Mouse (Mus musculus): ENCODE results near the gene Gm29427. TPM values are rescaled to one million over a fixed set of nuclear protein-coding genes. Genes with fewer than 3 reads are reported as not detected.

Gm29427 gene
- polyA plus RNA-seq (2015; fragmentation: Nextera tagmentation; extraction: Ambion mirVana), result not detected in 2 replicates

DNA sequence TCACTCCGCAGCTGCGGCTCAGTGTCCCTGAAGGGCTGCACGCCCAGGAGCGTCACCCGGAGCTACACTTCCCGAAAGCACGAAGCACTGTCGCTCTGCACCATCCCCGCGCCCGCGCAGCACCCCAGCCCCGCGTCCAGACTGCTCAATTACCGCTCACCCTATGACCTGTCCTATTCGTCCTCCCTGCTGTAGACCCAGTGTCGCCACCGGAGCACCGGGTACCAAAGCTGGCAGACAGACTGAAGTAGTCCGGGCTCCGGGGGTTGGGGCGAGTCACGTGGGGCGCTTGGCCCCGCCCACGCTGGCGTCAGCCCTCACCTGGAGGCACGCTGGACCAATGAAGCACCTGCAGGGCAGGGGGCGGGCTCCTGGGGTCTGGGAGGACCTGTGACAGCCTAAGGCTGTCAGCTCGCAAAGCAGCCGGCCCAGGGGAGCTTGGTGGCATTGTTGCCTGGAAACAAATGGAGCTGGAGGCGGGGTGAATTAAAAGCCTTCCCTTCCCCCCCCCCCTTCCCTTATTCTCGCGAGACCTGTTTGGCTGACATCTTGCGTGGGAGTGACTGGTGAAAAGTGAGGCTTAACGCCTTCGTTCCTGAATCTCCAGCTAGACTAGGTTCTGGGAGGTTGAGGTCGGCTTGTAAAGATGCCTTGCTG, at the start of gene Gm29427:
Gm29427 (minus strand) TSS at position 239 of the 657 bp plus-strand sequence.
- peak within 1 kb of the TSS; percentile 87 for H3K4me3 ChIP-seq (replicated peaks)
- peak within 1 kb of the TSS; percentile 94 for H3K9ac ChIP-seq
- H3K4me2 ChIP-seq, result peak within 1 kb of the TSS; percentile 94
- H3K27ac ChIP-seq, result peak within 1 kb of the TSS; percentile 89
- WGBS, result under 1% methylated on average over 38 of the region's 38 CpGs
- H3K36me3 ChIP-seq, result peaks cover 7% of the 10 kb centered on the region
- H3K27me3 ChIP-seq, result no peaks in the 10 kb centered on the region
- ATAC-seq (replicated peaks; ENCODE audit: low FRiP score), result peak; percentile 97
- peaks cover 7% of the 10 kb centered on the region for H3K4me1 ChIP-seq
- no peaks in the 10 kb centered on the region for H3K9me3 ChIP-seq (replicated peaks)

- Histone ChIP-seq H3K9ac (no peak overlapping the region), H3K4me3 (replicated peaks) (no peak overlapping the region), H3K27ac (no peak overlapping the region), H3K27me3 (no peaks in the 10 kb centered on the region), H3K9me3 (replicated peaks) (no peaks in the 10 kb centered on the region), H3K4me1 (no peaks in the 10 kb centered on the region), H3K4me2 (no peak overlapping the region), H3K36me3 (no peaks in the 10 kb centered on the region)
- no peak for ATAC-seq (replicated peaks; ENCODE audit: low FRiP score)
- 77% methylated on average over 12 of the region's 12 CpGs for WGBS
Measured at GRCm38 (mm10) chr1:130764027-130764461, 48.4 kb upstream of the Gm29427 start.

GRCm38 (mm10) chr1:130762045-130762760, 46.6 kb upstream of the Gm29427 start:
- Histone ChIP-seq H3K4me3 (replicated peaks) (no peak overlapping the region), H3K36me3 (no peaks in the 10 kb centered on the region), H3K27ac (no peak overlapping the region), H3K9ac (no peak overlapping the region), H3K4me1 (no peaks in the 10 kb centered on the region), H3K4me2 (no peak overlapping the region), H3K27me3 (no peaks in the 10 kb centered on the region), H3K9me3 (replicated peaks) (no peaks in the 10 kb centered on the region)
- no peak for ATAC-seq (replicated peaks; ENCODE audit: low FRiP score)
- 82% methylated on average over 3 of the region's 3 CpGs for WGBS

DNA sequence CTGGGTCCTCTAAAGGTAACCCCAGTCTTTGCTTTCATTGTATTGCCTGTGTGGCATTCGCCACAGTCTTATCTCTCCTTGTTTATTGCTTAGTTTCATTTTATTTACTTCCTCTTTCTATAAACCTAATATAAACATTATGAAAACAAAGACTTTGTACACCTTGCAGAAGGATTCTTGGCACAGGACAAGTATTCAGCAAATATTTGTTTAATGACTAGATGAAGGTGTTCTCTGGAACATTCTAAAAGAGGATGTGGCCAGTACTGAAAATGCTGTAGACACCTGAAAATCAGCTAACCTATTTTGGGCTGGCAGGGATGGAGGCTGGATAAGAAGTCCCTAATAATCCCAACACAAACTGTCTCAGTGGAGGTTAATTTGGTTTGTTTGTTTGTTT, 46.0 kb upstream of the Gm29427 start:
- ATAC-seq (replicated peaks; ENCODE audit: low FRiP score), result no peak
- no peaks in the 10 kb centered on the region for H3K9me3 ChIP-seq (replicated peaks)
- 86% methylated on average over 1 of the region's 1 CpGs for WGBS
- no peak overlapping the region for H3K27ac ChIP-seq
- H3K9ac ChIP-seq, result no peak overlapping the region
- no peaks in the 10 kb centered on the region for H3K27me3 ChIP-seq
- no peaks in the 10 kb centered on the region for H3K36me3 ChIP-seq
- H3K4me1 ChIP-seq, result no peaks in the 10 kb centered on the region
- H3K4me2 ChIP-seq, result no peak overlapping the region
- no peak overlapping the region for H3K4me3 ChIP-seq (replicated peaks)

GRCm38 (mm10) chr1:130759689-130760088, 44.1 kb upstream of the Gm29427 start:
- no peaks in the 10 kb centered on the region for H3K9me3 ChIP-seq (replicated peaks)
- no peak overlapping the region for H3K4me2 ChIP-seq
- 88% methylated on average over 9 of the region's 9 CpGs for WGBS
- no peaks in the 10 kb centered on the region for H3K27me3 ChIP-seq
- no peak overlapping the region for H3K27ac ChIP-seq
- no peaks in the 10 kb centered on the region for H3K4me1 ChIP-seq
- no peak overlapping the region for H3K4me3 ChIP-seq (replicated peaks)
- ATAC-seq (replicated peaks; ENCODE audit: low FRiP score), result no peak
- no peak overlapping the region for H3K9ac ChIP-seq
- H3K36me3 ChIP-seq, result no peaks in the 10 kb centered on the region

DNA sequence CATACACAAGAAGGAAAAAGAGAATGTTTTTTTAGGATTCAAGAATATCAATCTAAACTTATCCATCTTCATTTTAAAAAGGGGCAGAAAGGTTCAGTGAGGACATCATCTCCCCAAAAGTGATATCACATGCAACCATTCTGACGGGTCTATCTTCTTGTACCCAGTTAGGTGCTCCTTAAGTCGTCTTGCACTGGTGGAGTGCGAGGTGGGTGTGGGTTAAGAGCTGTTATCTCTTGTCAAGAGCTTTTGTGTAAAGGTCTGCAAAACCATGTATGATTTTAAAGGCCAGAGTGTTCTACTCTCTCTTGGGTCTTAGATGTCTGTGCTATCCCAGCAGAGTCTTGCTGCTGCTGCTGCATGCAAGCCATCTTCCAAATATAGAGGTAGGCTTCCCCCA, 31.2 kb upstream of the Gm29427 start:
- Histone ChIP-seq H3K27ac (no peak overlapping the region), H3K9ac (no peak overlapping the region), H3K4me3 (replicated peaks) (no peak overlapping the region), H3K9me3 (replicated peaks) (no peaks in the 10 kb centered on the region), H3K4me2 (no peak overlapping the region), H3K4me1 (no peaks in the 10 kb centered on the region), H3K27me3 (no peaks in the 10 kb centered on the region), H3K36me3 (no peaks in the 10 kb centered on the region)
- no peak for ATAC-seq (replicated peaks; ENCODE audit: low FRiP score)
- 84% methylated on average over 3 of the region's 3 CpGs for WGBS

DNA sequence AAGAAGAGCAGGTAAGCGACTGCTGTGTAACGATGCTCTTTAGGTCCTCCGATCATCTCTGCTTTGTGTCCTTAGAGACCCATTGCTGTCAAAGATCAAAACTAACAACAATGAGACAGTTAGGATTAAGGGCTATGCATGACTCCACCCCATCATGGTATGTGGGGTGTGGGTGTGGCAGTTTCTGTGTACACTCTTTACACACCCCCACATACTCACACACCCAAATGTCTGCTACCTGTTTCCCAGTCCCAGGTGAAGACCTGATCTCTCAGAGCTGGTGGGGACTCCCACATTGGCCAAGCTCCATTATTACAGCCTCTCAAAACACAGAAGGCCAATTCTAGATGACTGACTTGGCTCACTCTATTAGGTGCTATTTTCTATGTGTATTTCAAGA, 30.0 kb upstream of the Gm29427 start:
- no peak overlapping the region for H3K27ac ChIP-seq
- H3K4me1 ChIP-seq, result 0 out of 2 replicates have a peak, but pooled peaks cover 7% of the 10 kb centered on the region
- no peak overlapping the region for H3K4me3 ChIP-seq (replicated peaks)

GRCm38 (mm10) chr1:130744961-130745360, 29.4 kb upstream of the Gm29427 start:
- H3K36me3 ChIP-seq, result no peaks in the 10 kb centered on the region
- H3K4me1 ChIP-seq, result peaks cover 12% of the 10 kb centered on the region; the same call in 1 of the 2 replicates
- no peak for ATAC-seq (replicated peaks; ENCODE audit: low FRiP score)
- H3K4me2 ChIP-seq, result no peak overlapping the region
- H3K9ac ChIP-seq, result no peak overlapping the region
- H3K9me3 ChIP-seq (replicated peaks), result no peaks in the 10 kb centered on the region
- H3K27me3 ChIP-seq, result no peaks in the 10 kb centered on the region
- no peak overlapping the region for H3K4me3 ChIP-seq (replicated peaks)
- WGBS, result 87% methylated on average over 5 of the region's 5 CpGs
- no peak overlapping the region for H3K27ac ChIP-seq

More for the DNA sequence above, 30.0 kb upstream of the Gm29427 start:
- ATAC-seq (replicated peaks; ENCODE audit: low FRiP score), result no peak
- no peak overlapping the region for H3K4me2 ChIP-seq
- H3K9ac ChIP-seq, result no peak overlapping the region
- H3K27me3 ChIP-seq, result no peaks in the 10 kb centered on the region
- H3K9me3 ChIP-seq (replicated peaks), result no peaks in the 10 kb centered on the region
- WGBS, result 94% methylated on average over 3 of the region's 3 CpGs
- H3K36me3 ChIP-seq, result no peaks in the 10 kb centered on the region

DNA sequence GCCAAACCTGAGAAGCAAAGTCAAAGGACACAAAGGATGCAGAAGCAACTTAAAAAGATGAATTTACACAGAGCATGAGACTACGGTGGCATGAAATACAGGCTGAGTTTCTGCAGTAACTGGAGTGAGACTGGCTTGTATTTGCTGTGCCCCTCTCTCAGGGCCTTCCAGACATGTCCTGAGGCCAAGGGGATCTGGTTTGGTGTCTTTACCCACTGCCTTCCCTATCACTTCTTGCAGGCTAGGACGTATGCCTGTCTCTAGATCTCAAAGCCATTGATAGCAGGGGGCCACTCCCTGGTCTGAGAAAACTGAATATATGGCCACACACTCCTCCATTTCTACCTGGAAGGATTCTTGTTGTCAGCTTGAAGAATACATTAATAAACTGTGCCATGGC, 28.6 kb upstream of the Gm29427 start:
- H3K36me3 ChIP-seq, result no peaks in the 10 kb centered on the region
- H3K9ac ChIP-seq, result no peak overlapping the region
- H3K27ac ChIP-seq, result no peak overlapping the region
- H3K4me2 ChIP-seq, result no peak overlapping the region
- 82% methylated on average over 2 of the region's 2 CpGs for WGBS
- no peaks in the 10 kb centered on the region for H3K9me3 ChIP-seq (replicated peaks)
- H3K27me3 ChIP-seq, result no peaks in the 10 kb centered on the region
- H3K4me1 ChIP-seq, result peaks cover 14% of the 10 kb centered on the region; the same call in 1 of the 2 replicates
- no peak overlapping the region for H3K4me3 ChIP-seq (replicated peaks)
- ATAC-seq (replicated peaks; ENCODE audit: low FRiP score), result 0 out of 2 replicates have a peak, but pooled peaks have one; percentile 23

- WGBS, result 88% methylated on average over 1 of the region's 1 CpGs
- no peak overlapping the region for H3K4me3 ChIP-seq (replicated peaks)
- H3K27me3 ChIP-seq, result no peaks in the 10 kb centered on the region
- H3K36me3 ChIP-seq, result no peaks in the 10 kb centered on the region
- no peak overlapping the region for H3K27ac ChIP-seq
- H3K4me2 ChIP-seq, result no peak overlapping the region
- no peak overlapping the region for H3K9ac ChIP-seq
- peaks cover 14% of the 10 kb centered on the region; the same call in 1 of the 2 replicates for H3K4me1 ChIP-seq
- no peaks in the 10 kb centered on the region for H3K9me3 ChIP-seq (replicated peaks)
- ATAC-seq (replicated peaks; ENCODE audit: low FRiP score), result no peak
Measured at GRCm38 (mm10) chr1:130743775-130744174, 28.2 kb upstream of the Gm29427 start.

DNA sequence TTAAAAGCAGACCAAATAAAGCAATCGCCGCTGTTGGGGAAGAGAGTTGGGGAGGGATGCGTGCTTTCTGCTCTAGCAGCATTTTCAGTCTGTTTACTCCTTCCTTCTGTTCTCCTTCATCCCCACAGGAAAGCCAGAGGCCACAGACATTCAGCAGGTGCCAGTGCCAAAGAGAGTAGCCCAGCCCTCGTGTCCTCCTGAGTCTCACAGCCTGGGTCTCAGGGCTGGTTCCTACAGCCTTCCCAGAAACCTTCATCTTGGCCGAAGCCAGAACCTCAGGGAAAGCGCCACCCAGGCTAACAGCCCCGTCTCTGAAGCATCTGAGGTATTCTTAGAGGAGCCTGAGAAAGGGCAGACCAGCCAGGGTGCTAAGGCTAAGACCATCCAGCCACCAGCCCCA, 26.6 kb upstream of the Gm29427 start:
- H3K4me2 ChIP-seq, result no peak overlapping the region
- no peaks in the 10 kb centered on the region for H3K9me3 ChIP-seq (replicated peaks)
- H3K9ac ChIP-seq, result no peak overlapping the region
- no peak overlapping the region for H3K4me3 ChIP-seq (replicated peaks)
- WGBS, result 87% methylated on average over 7 of the region's 7 CpGs
- H3K36me3 ChIP-seq, result no peaks in the 10 kb centered on the region
- H3K27ac ChIP-seq, result no peak overlapping the region
- H3K27me3 ChIP-seq, result no peaks in the 10 kb centered on the region
- ATAC-seq (replicated peaks; ENCODE audit: low FRiP score), result no peak
- peaks cover 19% of the 10 kb centered on the region for H3K4me1 ChIP-seq
